Mouse (Mus musculus) G1E (cell line): ENCODE data around the gene Thada. TPM values are rescaled to one million over a fixed set of nuclear protein-coding genes. Genes with fewer than 3 reads are reported as not detected.

Experiments
- ATAC-seq: 2 replicates; pipeline ENCODE4 v1.8.0; 2016; ENCODE audit warnings: mild to moderate bottlenecking; ENCODE audit not compliant: insufficient number of reproducible peaks, poor library complexity, low FRiP score, severe bottlenecking; ENCODE audit errors: extremely low read depth
- DNase-seq: peaks from one replicate; pipeline ENCODE4 v3.0.0; 2012; ENCODE audit warnings: low spot score
- H3K27me3 ChIP-seq: 2 replicates; pipeline ENCODE4 v1.6.1; 2012; ENCODE audit warnings: mild to moderate bottlenecking, low read length, inconsistent platforms; ENCODE audit not compliant: insufficient read depth
- H3K36me3 ChIP-seq: replicated peaks from 2 replicates; pipeline ENCODE3; 2012; ENCODE audit warnings: mild to moderate bottlenecking, inconsistent platforms
- H3K4me1 ChIP-seq: 2 replicates; pipeline ENCODE4 v1.6.1; 2012; ENCODE audit warnings: low read depth, low read length, inconsistent platforms, mixed read lengths; ENCODE audit not compliant: insufficient read depth
- H3K4me3 ChIP-seq: 2 replicates; pipeline ENCODE4 v1.5.1; 2012; ENCODE audit warnings: low read depth, mild to moderate bottlenecking, inconsistent platforms, low read length, moderate library complexity, mixed read lengths
- H3K9me3 ChIP-seq: replicated peaks from 2 replicates; pipeline ENCODE4 v1.6.1; 2012; ENCODE audit warnings: inconsistent platforms
- CTCF ChIP-seq: IDR thresholded peaks from 2 replicates; pipeline ENCODE4 v1.5.1; 2012; ENCODE audit warnings: low read depth, low read length, inconsistent platforms, mixed read lengths
- GATA1 ChIP-seq: IDR thresholded peaks from 2 replicates; pipeline ENCODE4 v1.6.1; 2012; ENCODE audit warnings: borderline replicate concordance, low read length, inconsistent platforms, mixed read lengths
- GATA2 ChIP-seq: IDR thresholded peaks from 2 replicates; pipeline ENCODE4 v1.6.1; 2012; ENCODE audit warnings: low read depth, low read length, inconsistent platforms, borderline replicate concordance
- POLR2AphosphoS5 ChIP-seq: IDR thresholded peaks from 2 replicates; pipeline ENCODE4 v1.6.1; 2012; ENCODE audit warnings: low read depth, low read length, inconsistent platforms; ENCODE audit not compliant: insufficient replicate concordance
- TAL1 ChIP-seq: conservative IDR thresholded peaks from 2 replicates; pipeline ENCODE4 v1.6.1; 2012; ENCODE audit warnings: low read depth, low read length, inconsistent platforms, mixed read lengths
- polyA plus RNA-seq: library from polyadenylated mRNA; stranded (reverse); fragments of >175 nt; gene quantifications from 2 replicates; pipeline ENCODE4 v1.2.3, GENCODE M21; 2012
- total RNA-seq, 2 experiments: library from RNA; stranded (forward) in 1 of 2; stranded (reverse) in 1 of 2; fragments of 200-1000 nt in 1 of 2; fragments of >200 nt in 1 of 2; fragmentation: Nextera tagmentation in 1 of 2; gene quantifications; 2 replicates each; pipeline ENCODE4 v1.2.3; 2014 to 2017

The Thada gene
- total and polyA plus RNA-seq, 3 experiments, result 2.8 to 55.2 (median 28.1) TPM

GRCm38 (mm10) chr17:84162211-84162760 lies 303.7 kb downstream of the Thada start:
- Histone ChIP-seq H3K4me1 (peaks cover 82% of the 10 kb centered on the region), H3K36me3 (no peaks in the 10 kb centered on the region), H3K4me3 (no peak overlapping the region), H3K27me3 (no peaks in the 10 kb centered on the region), H3K9me3 (no peaks in the 10 kb centered on the region)
- no peak for ATAC-seq
- DNase-seq, result no peak
- TF ChIP-seq GATA1 (no peak), GATA2 (no peak), POLR2AphosphoS5 (no peak), CTCF (no peak), TAL1 (no peak)

GRCm38 (mm10) chr17:84161231-84161854 lies 304.7 kb downstream of the Thada start:
- Histone ChIP-seq H3K4me1 (peaks cover 85% of the 10 kb centered on the region), H3K36me3 (no peaks in the 10 kb centered on the region), H3K27me3 (no peaks in the 10 kb centered on the region), H3K4me3 (peak overlapping the region; percentile 25; the same call in 1 of the 2 replicates), H3K9me3 (no peaks in the 10 kb centered on the region)
- ATAC-seq, result peak; percentile 38
- no peak for DNase-seq
- TF ChIP-seq CTCF, result no peak
- TF ChIP-seq GATA1, result no peak
- no peak for TF ChIP-seq POLR2AphosphoS5
- TF ChIP-seq TAL1, result no peak
- TF ChIP-seq GATA2, result no peak

GRCm38 (mm10) chr17:84158891-84159290 lies 307.1 kb downstream of the Thada start:
- no peak for DNase-seq
- no peaks in the 10 kb centered on the region for H3K36me3 ChIP-seq
- H3K4me3 ChIP-seq, result no peak overlapping the region
- peaks cover 90% of the 10 kb centered on the region for H3K4me1 ChIP-seq
- ATAC-seq, result no peak
- TF ChIP-seq TAL1 (no peak), GATA2 (no peak), POLR2AphosphoS5 (no peak), GATA1 (no peak), CTCF (no peak)
- H3K9me3 ChIP-seq, result no peaks in the 10 kb centered on the region
- no peaks in the 10 kb centered on the region for H3K27me3 ChIP-seq

GRCm38 (mm10) chr17:84158461-84158795 lies 307.6 kb downstream of the Thada start:
- Histone ChIP-seq H3K4me1 (peaks cover 91% of the 10 kb centered on the region), H3K9me3 (no peaks in the 10 kb centered on the region), H3K36me3 (no peaks in the 10 kb centered on the region), H3K4me3 (no peak overlapping the region), H3K27me3 (no peaks in the 10 kb centered on the region)
- no peak for DNase-seq
- ATAC-seq, result no peak
- TF ChIP-seq GATA2, result no peak
- TF ChIP-seq POLR2AphosphoS5, result no peak
- TF ChIP-seq GATA1, result no peak
- no peak for TF ChIP-seq TAL1
- no peak for TF ChIP-seq CTCF

- Histone ChIP-seq H3K9me3 (no peaks in the 10 kb centered on the region), H3K4me3 (no peak overlapping the region), H3K4me1 (peaks cover 91% of the 10 kb centered on the region), H3K36me3 (no peaks in the 10 kb centered on the region), H3K27me3 (no peaks in the 10 kb centered on the region)
- TF ChIP-seq TAL1, result no peak
- no peak for TF ChIP-seq POLR2AphosphoS5
- no peak for TF ChIP-seq CTCF
- TF ChIP-seq GATA2, result no peak
- no peak for TF ChIP-seq GATA1
- no peak for ATAC-seq
- no peak for DNase-seq
These were observed 308.1 kb downstream of the Thada start for GRCm38 (mm10) chr17:84157743-84158460.

- ATAC-seq, result no peak
- TF ChIP-seq GATA1, result no peak
- TF ChIP-seq CTCF, result no peak
- no peak for TF ChIP-seq GATA2
- TF ChIP-seq TAL1, result no peak
- no peak for TF ChIP-seq POLR2AphosphoS5
These were observed 309.0 kb downstream of the Thada start for GRCm38 (mm10) chr17:84156748-84157742.

More at GRCm38 (mm10) chr17:84156748-84157742, 309.0 kb downstream of the Thada start:
- no peak overlapping the region for H3K4me3 ChIP-seq
- H3K4me1 ChIP-seq, result peaks cover 92% of the 10 kb centered on the region
- no peaks in the 10 kb centered on the region for H3K9me3 ChIP-seq
- no peak for DNase-seq
- H3K36me3 ChIP-seq, result no peaks in the 10 kb centered on the region
- no peaks in the 10 kb centered on the region for H3K27me3 ChIP-seq
